Mouse (Mus musculus): ENCODE results near the gene Prg2. TPM values are rescaled to one million over a fixed set of nuclear protein-coding genes. Genes with fewer than 3 reads are reported as not detected.

Gene Prg2
- polyA plus RNA-seq, 1 experiment from 2014 or later = not detected

DNA sequence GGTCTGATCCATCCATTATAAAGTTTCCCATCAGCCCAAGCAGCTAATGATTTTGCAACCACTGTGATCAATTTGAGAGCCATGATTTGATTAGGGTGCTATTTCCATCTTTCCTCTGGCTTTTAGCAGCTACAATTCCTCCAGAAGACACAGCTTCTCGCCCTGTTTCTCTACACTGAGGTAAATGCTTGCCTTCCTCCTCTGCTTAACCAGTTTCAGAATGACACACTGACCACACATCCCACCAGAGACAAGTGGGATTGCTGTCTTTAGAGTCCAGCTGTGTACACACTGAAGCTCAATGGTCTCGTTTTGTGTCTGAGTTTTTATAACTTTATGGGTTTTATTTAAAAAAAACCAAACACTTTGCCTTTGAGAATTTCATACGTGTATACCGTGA, 27.6 kb upstream of the Prg2 start:
- Histone ChIP-seq H3K27me3 (ENCODE audit: control insufficient read depth, insufficient read depth, low read length) (no peaks in the 10 kb centered on the region), H3K27ac (ENCODE audit: low read length) (no peak overlapping the region), H3K4me1 (ENCODE audit: control insufficient read depth, insufficient read depth, low read length) (no peaks in the 10 kb centered on the region), H3K9ac (replicated peaks; ENCODE audit: low read depth, low read length) (no peak overlapping the region), H3K36me3 (ENCODE audit: control insufficient read depth, insufficient read depth, low read length) (peaks cover 33% of the 10 kb centered on the region), H3K4me2 (replicated peaks; ENCODE audit: low read depth, low read length) (no peak overlapping the region), H3K4me3 (ENCODE audit: low read depth, low read length) (no peak overlapping the region), H3K9me3 (ENCODE audit: control insufficient read depth, low read depth, low read length) (no peaks in the 10 kb centered on the region)
- WGBS = 75% methylated on average over 4 of the region's 4 CpGs
- ATAC-seq (ENCODE audit: insufficient number of reproducible peaks, insufficient read depth, low FRiP score, low read depth) = no peak

DNA sequence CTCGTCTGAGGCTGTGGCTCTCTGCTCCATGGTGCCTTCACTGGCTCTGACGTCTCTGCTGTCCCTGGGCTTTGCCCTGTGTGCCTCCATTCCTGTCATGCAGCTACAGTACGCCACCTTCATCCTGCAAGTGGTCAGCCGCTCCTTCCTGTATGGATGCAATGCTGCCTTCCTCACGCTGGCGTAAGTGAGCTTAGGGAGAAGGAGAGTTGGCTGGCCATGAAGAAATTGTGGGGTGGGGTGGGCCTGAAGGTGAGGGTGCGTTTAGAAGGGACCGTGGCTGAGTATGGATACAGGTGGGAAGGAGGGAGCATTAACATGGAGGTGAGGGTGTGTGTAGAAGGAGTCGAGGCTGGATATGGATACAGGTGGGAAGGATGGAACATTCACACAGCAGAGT, 24.8 kb upstream of the Prg2 start:
- Histone ChIP-seq H3K27me3 (ENCODE audit: control insufficient read depth, insufficient read depth, low read length) (no peaks in the 10 kb centered on the region), H3K9me3 (ENCODE audit: control insufficient read depth, low read depth, low read length) (no peaks in the 10 kb centered on the region), H3K4me2 (replicated peaks; ENCODE audit: low read depth, low read length) (no peak overlapping the region), H3K36me3 (ENCODE audit: control insufficient read depth, insufficient read depth, low read length) (peaks cover 11% of the 10 kb centered on the region; the same call in 1 of the 2 replicates), H3K27ac (ENCODE audit: low read length) (no peak overlapping the region), H3K9ac (replicated peaks; ENCODE audit: low read depth, low read length) (no peak overlapping the region), H3K4me1 (ENCODE audit: control insufficient read depth, insufficient read depth, low read length) (no peaks in the 10 kb centered on the region), H3K4me3 (ENCODE audit: low read depth, low read length) (no peak overlapping the region)
- no peak for ATAC-seq (ENCODE audit: insufficient number of reproducible peaks, insufficient read depth, low FRiP score, low read depth)
- WGBS = 92% methylated on average over 9 of the region's 9 CpGs

DNA sequence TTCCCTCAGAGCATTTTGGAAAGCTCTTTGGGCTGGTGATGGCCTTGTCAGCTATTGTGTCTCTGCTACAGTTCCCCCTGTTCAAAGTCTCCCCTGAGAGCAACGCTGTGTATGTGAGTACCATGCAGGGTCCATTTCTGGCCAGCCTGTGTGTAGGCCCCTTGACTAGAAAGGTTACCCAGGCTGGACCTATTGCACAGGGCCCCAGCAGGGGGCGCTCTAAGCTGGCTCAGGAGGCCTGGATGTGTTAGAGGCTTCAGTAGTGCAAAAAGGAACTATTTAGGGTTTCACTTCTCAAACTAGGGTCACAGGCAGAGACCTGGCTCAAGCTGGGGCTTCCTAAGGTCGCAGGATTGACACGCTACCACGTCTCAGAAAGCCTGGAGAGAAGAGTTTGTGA, 24.0 kb upstream of the Prg2 start:
- Histone ChIP-seq H3K9me3 (ENCODE audit: control insufficient read depth, low read depth, low read length) (no peaks in the 10 kb centered on the region), H3K27ac (ENCODE audit: low read length) (no peak overlapping the region), H3K36me3 (ENCODE audit: control insufficient read depth, insufficient read depth, low read length) (peaks cover 7% of the 10 kb centered on the region; the same call in 1 of the 2 replicates), H3K4me1 (ENCODE audit: control insufficient read depth, insufficient read depth, low read length) (no peaks in the 10 kb centered on the region), H3K4me2 (replicated peaks; ENCODE audit: low read depth, low read length) (no peak overlapping the region), H3K9ac (replicated peaks; ENCODE audit: low read depth, low read length) (no peak overlapping the region), H3K4me3 (ENCODE audit: low read depth, low read length) (no peak overlapping the region), H3K27me3 (ENCODE audit: control insufficient read depth, insufficient read depth, low read length) (no peaks in the 10 kb centered on the region)
- WGBS = 53% methylated on average over 5 of the region's 5 CpGs
- 0 out of 2 replicates have a peak, but pooled peaks have one; percentile 34 for ATAC-seq (ENCODE audit: insufficient number of reproducible peaks, insufficient read depth, low FRiP score, low read depth)

DNA sequence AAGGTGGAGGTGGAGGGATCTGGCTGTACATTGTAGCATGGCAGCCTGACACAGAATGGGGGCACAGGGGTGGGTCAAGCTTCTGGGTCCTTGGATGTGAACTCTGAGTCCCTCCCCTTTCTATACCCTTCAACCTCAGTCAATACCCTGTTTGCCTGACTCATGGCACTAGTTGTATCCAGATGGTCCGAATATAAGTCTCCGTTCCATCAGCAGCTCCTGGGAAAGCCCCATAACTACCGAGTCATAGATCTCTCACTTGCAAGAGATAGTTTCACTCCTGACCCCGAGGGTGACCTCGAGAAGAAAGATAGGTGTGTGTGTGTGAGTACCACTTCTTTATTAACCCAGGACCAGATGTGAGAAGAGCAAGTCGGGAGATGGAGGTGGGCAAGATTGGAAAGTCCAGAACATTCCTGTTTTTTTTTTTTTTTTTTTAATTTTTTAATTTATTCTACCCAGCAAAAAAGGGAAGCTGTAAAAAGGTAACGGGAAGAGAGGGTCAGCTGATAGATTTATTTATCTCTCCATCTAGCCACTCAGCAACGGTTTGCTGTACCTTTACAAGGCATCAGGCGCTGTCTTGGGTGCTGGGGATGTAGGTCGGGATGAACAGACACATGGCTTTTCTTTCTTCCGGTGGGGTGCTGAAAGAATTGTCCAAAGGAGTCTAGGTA, 21.5 kb upstream of the Prg2 start:
- ATAC-seq (ENCODE audit: insufficient number of reproducible peaks, insufficient read depth, low FRiP score, low read depth) = no peak
- no peak overlapping the region for H3K9ac ChIP-seq (replicated peaks; ENCODE audit: low read depth, low read length)
- WGBS = 89% methylated on average over 11 of the region's 11 CpGs

DNA sequence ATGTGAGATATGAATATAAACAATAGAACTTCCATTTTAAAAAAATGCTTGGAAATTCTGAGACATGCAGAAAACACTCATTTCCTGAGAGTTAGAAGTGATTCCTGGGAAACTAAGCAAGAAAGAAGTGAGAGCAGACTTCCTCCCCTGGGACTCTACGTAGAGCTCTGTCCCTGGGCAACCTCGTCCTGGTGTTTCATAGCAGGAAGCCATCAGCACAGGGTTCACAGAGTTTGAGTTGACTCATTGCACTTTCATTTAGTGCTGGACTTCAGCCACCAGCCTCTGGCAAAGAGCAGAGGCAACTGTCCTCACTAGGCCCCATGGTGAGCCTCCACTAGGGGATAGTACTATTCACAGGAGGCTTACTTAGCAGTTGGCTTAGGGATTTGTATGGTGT, 19.0 kb upstream of the Prg2 start:
- no peak overlapping the region for H3K27ac ChIP-seq (ENCODE audit: low read length)
- no peak for ATAC-seq (ENCODE audit: insufficient number of reproducible peaks, insufficient read depth, low FRiP score, low read depth)
- no peak overlapping the region for H3K4me3 ChIP-seq (ENCODE audit: low read depth, low read length)

More for the DNA sequence above, 21.5 kb upstream of the Prg2 start:
- no peak overlapping the region for H3K4me3 ChIP-seq (ENCODE audit: low read depth, low read length)
- H3K4me2 ChIP-seq (replicated peaks; ENCODE audit: low read depth, low read length) = no peak overlapping the region
- no peaks in the 10 kb centered on the region for H3K4me1 ChIP-seq (ENCODE audit: control insufficient read depth, insufficient read depth, low read length)
- no peaks in the 10 kb centered on the region for H3K9me3 ChIP-seq (ENCODE audit: control insufficient read depth, low read depth, low read length)
- peaks cover 7% of the 10 kb centered on the region; the same call in 1 of the 2 replicates for H3K36me3 ChIP-seq (ENCODE audit: control insufficient read depth, insufficient read depth, low read length)
- H3K27ac ChIP-seq (ENCODE audit: low read length) = no peak overlapping the region
- no peaks in the 10 kb centered on the region for H3K27me3 ChIP-seq (ENCODE audit: control insufficient read depth, insufficient read depth, low read length)

DNA sequence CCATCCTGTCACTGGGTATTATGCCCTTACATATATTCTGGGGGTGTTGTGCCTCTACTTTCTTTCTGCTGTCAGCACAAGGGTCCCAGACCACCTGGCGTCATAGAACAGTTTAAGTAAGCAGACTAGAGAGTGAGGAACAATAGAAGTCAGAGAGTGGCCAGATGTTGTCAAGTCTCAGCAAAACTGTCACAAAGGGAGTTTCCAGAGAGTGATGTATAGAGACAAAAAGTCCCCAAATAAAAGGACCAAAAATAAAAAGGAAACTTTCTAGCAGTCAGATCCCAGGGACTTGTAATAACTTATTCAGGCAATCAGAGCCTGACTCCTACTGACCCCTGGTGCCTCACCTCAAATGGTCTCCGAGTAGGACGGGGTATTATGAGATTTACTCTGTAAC, 18.4 kb upstream of the Prg2 start:
- Histone ChIP-seq H3K27ac (ENCODE audit: low read length) (no peak overlapping the region), H3K9me3 (ENCODE audit: control insufficient read depth, low read depth, low read length) (no peaks in the 10 kb centered on the region), H3K9ac (replicated peaks; ENCODE audit: low read depth, low read length) (no peak overlapping the region), H3K27me3 (ENCODE audit: control insufficient read depth, insufficient read depth, low read length) (no peaks in the 10 kb centered on the region), H3K4me2 (replicated peaks; ENCODE audit: low read depth, low read length) (no peak overlapping the region), H3K4me3 (ENCODE audit: low read depth, low read length) (no peak overlapping the region), H3K36me3 (ENCODE audit: control insufficient read depth, insufficient read depth, low read length) (peaks cover 3% of the 10 kb centered on the region; the same call in 1 of the 2 replicates), H3K4me1 (ENCODE audit: control insufficient read depth, insufficient read depth, low read length) (no peaks in the 10 kb centered on the region)
- 72% methylated on average over 3 of the region's 3 CpGs for WGBS
- no peak for ATAC-seq (ENCODE audit: insufficient number of reproducible peaks, insufficient read depth, low FRiP score, low read depth)

More for the DNA sequence above, 19.0 kb upstream of the Prg2 start:
- Histone ChIP-seq H3K9me3 (ENCODE audit: control insufficient read depth, low read depth, low read length) (no peaks in the 10 kb centered on the region), H3K9ac (replicated peaks; ENCODE audit: low read depth, low read length) (no peak overlapping the region), H3K4me2 (replicated peaks; ENCODE audit: low read depth, low read length) (no peak overlapping the region), H3K27me3 (ENCODE audit: control insufficient read depth, insufficient read depth, low read length) (no peaks in the 10 kb centered on the region), H3K36me3 (ENCODE audit: control insufficient read depth, insufficient read depth, low read length) (peaks cover 3% of the 10 kb centered on the region; the same call in 1 of the 2 replicates), H3K4me1 (ENCODE audit: control insufficient read depth, insufficient read depth, low read length) (no peaks in the 10 kb centered on the region)
- 66% methylated on average over 2 of the region's 2 CpGs for WGBS

DNA sequence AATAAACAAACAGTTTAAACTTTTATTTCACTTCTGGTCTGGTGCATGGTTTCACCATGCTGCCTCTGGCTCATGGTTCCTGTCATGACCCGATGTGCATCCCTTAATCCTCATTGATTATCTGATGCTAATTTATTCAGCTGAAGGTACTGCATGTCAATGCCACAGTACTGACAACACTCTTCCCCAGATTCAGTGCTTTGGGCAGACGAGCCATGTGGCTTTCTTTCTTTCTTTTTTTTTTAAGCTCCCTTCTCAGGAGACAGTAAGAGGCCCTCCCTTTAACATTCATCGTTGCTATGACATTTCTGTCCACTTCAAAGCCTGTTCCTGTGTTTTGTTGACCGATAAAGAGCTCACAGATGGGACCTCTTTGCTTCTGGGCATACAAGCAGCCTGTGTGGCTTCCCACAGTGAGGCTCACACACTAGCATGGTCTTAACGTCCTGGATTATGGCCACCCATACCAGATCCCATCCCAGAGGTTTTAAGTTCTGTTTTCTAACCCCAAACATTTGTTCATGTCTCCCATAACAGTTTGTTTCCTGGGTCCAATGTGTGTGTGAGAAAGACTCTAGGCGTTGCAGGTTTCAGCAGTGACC, 17.3 kb upstream of the Prg2 start:
- Histone ChIP-seq H3K27ac (ENCODE audit: low read length) (no peak overlapping the region), H3K9ac (replicated peaks; ENCODE audit: low read depth, low read length) (no peak overlapping the region), H3K36me3 (ENCODE audit: control insufficient read depth, insufficient read depth, low read length) (no peaks in the 10 kb centered on the region; the same call in 1 of the 2 replicates), H3K4me3 (ENCODE audit: low read depth, low read length) (no peak overlapping the region), H3K4me2 (replicated peaks; ENCODE audit: low read depth, low read length) (no peak overlapping the region), H3K4me1 (ENCODE audit: control insufficient read depth, insufficient read depth, low read length) (no peaks in the 10 kb centered on the region), H3K9me3 (ENCODE audit: control insufficient read depth, low read depth, low read length) (no peaks in the 10 kb centered on the region), H3K27me3 (ENCODE audit: control insufficient read depth, insufficient read depth, low read length) (no peaks in the 10 kb centered on the region)
- ATAC-seq (ENCODE audit: insufficient number of reproducible peaks, insufficient read depth, low FRiP score, low read depth) = no peak
- 39% methylated on average over 6 of the region's 6 CpGs for WGBS

DNA sequence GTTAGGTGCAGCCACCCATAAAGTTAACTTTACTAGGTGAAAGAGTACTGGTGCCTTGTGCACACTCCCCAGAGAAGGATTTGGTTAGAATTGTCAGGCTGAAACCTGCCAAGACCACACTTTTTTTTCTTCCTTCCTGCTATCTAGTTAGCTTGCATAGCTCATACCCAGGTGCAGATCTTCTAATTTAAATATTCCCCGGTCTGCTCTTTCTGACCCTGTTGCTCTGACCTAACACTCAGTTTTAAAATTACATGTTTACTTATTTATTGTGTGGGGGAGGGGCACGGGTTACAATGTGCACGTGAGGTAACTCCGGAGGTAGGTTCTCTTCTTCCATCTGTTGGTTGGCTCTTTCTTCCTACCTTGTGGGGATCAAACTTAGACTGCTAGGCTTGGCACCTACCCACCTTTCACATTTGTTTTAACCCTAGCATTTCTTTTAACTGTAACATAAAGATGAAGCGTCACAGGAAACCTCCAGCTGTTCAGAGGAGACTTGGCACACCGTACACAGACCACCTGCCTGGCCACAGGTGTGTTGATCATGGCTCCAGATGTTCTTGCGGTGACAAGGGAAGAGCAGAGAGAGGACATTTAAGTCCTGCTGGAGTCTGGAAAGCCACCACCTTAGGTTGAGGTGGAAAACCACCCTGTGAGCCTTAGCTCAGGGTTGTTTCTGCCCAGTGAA, 16.0 kb upstream of the Prg2 start:
- Histone ChIP-seq H3K4me2 (replicated peaks; ENCODE audit: low read depth, low read length) (no peak overlapping the region), H3K27me3 (ENCODE audit: control insufficient read depth, insufficient read depth, low read length) (no peaks in the 10 kb centered on the region), H3K9me3 (ENCODE audit: control insufficient read depth, low read depth, low read length) (no peaks in the 10 kb centered on the region), H3K9ac (replicated peaks; ENCODE audit: low read depth, low read length) (no peak overlapping the region), H3K27ac (ENCODE audit: low read length) (no peak overlapping the region), H3K36me3 (ENCODE audit: control insufficient read depth, insufficient read depth, low read length) (no peaks in the 10 kb centered on the region), H3K4me3 (ENCODE audit: low read depth, low read length) (no peak overlapping the region), H3K4me1 (ENCODE audit: control insufficient read depth, insufficient read depth, low read length) (no peaks in the 10 kb centered on the region)
- no peak for ATAC-seq (ENCODE audit: insufficient number of reproducible peaks, insufficient read depth, low FRiP score, low read depth)
- WGBS = 79% methylated on average over 7 of the region's 7 CpGs

All from stomach, embryonic 14.5 days (tissue).